Mouse (Mus musculus): ENCODE results near the gene Olfr157. TPM values are rescaled to one million over a fixed set of nuclear protein-coding genes. Genes with fewer than 3 reads are reported as not detected.

The Olfr157 gene
- not detected for total RNA-seq (2023)

GRCm38 (mm10) chr4:43840101-43840500 is at the start of gene Olfr157:
TSS of gene Olfr157 (minus strand) at chr4:43840201.

GRCm38 (mm10) chr4:43875160-43875918 is 35.3 kb upstream of the Olfr157 start, which contains the start of gene Reck:
TSS of gene Reck (plus strand) at chr4:43875530.

GRCm38 (mm10) chr4:43851265-43851664 is 11.3 kb upstream of the Olfr157 start, which contains the start of gene Olfr155:
TSS of gene Olfr155 (plus strand) at chr4:43851565.

GRCm38 (mm10) chr4:43823845-43824337 is 16.1 kb downstream of the Olfr157 start, which contains the start of gene Olfr156:
TSS of gene Olfr156 (minus strand) at chr4:43823895.

Other genes starting within 250 kb of the Olfr157 start
- gene Npr2, start 208.3 kb downstream of the Olfr157 start, total RNA-seq (2023) = 0.24 TPM
- not detected for gene Spag8, start 186.6 kb downstream of the Olfr157 start, total RNA-seq (2023)
- 16.0 TPM for gene Hint2, start 183.7 kb downstream of the Olfr157 start, total RNA-seq (2023)
- 2.0 TPM for gene Tmem8b, start 171.2 kb downstream of the Olfr157 start, total RNA-seq (2023)
- gene Fam221b, start 171.1 kb downstream of the Olfr157 start, total RNA-seq (2023) = not detected
- not detected for gene Olfr70, start 139.4 kb downstream of the Olfr157 start, total RNA-seq (2023)
- not detected for gene Olfr71, start 129.9 kb downstream of the Olfr157 start, total RNA-seq (2023)
- not detected for gene Hrct1, start 113.0 kb downstream of the Olfr157 start, total RNA-seq (2023)
- gene Spaar, start 110.2 kb downstream of the Olfr157 start, total RNA-seq (2023) = not detected
- gene Olfr159, start 69.2 kb downstream of the Olfr157 start, total RNA-seq (2023) = not detected
- gene Olfr156, start 16.3 kb downstream of the Olfr157 start, total RNA-seq (2023) = not detected
- not detected for gene Olfr155, start 11.4 kb upstream of the Olfr157 start, total RNA-seq (2023)
- 5.8 TPM for gene Reck, start 35.3 kb upstream of the Olfr157 start, total RNA-seq (2023)
- 86.6 TPM for gene Glipr2, start 117.2 kb upstream of the Olfr157 start, total RNA-seq (2023)
- gene Ccin, start 143.3 kb upstream of the Olfr157 start, total RNA-seq (2023) = 4.3 TPM
- gene Clta, start 164.3 kb upstream of the Olfr157 start, total RNA-seq (2023) = 161 TPM
- 42.6 TPM for gene Gne, start 244.0 kb upstream of the Olfr157 start, total RNA-seq (2023)

Data from CD8-positive naive resting alpha-beta T cell, adult 57 days (primary cell).